Mouse (Mus musculus) MEL (cell line): Measurements from ENCODE around the gene Cox7a2. TPM values are rescaled to one million over a fixed set of nuclear protein-coding genes. Genes with fewer than 3 reads are reported as not detected.

Source experiments
- DNase-seq: peaks from one replicate; pipeline ENCODE4 v3.0.0; 2011; ENCODE audit warnings: low read depth, low spot score
- H3K27ac ChIP-seq: 2 replicates; pipeline ENCODE4 v1.5.1; 2012; ENCODE audit warnings: low read depth, mild to moderate bottlenecking, control low read depth, low read length, moderate library complexity; ENCODE audit not compliant: control insufficient read depth
- H3K27me3 ChIP-seq, 2 experiments: fragments of 150-350 bp in 1 of 2; sonication (generic) in 1 of 2; 2 replicates each; pipeline ENCODE4 v1.6.1; 2012; ENCODE audit warnings: low read length in 2 of 2, mild to moderate bottlenecking in 2 of 2, improper control_type of control experiment in 1 of 2, moderate library complexity in 1 of 2; ENCODE audit not compliant: insufficient read depth in 2 of 2, control insufficient read depth in 1 of 2
- H3K36me3 ChIP-seq, 2 experiments: 2 replicates each; pipeline ENCODE4 v1.6.1; 2012 to 2014; ENCODE audit warnings: low read length in 2 of 2, improper control_type of control experiment in 1 of 2, inconsistent platforms in 1 of 2, mild to moderate bottlenecking in 1 of 2; ENCODE audit not compliant: insufficient read depth in 2 of 2, control insufficient read depth in 1 of 2
- H3K4me1 ChIP-seq, 2 experiments: fragments of 150-350 bp in 1 of 2; sonication (generic) in 1 of 2; 2 replicates each; pipeline ENCODE4 v1.6.1; 2012; ENCODE audit warnings: low read length in 2 of 2, improper control_type of control experiment in 1 of 2, mild to moderate bottlenecking in 1 of 2; ENCODE audit not compliant: insufficient read depth in 2 of 2, control insufficient read depth in 1 of 2
- H3K4me3 ChIP-seq, 2 experiments: fragments of 150-350 bp in 1 of 2; sonication (generic) in 1 of 2; 2 replicates each; pipeline ENCODE4 v1.5.1; 2012; ENCODE audit warnings: low read depth in 2 of 2, low read length in 2 of 2, mild to moderate bottlenecking in 2 of 2, moderate library complexity in 2 of 2, control low read depth in 1 of 2, improper control_type of control experiment in 1 of 2; ENCODE audit not compliant: control insufficient read depth in 1 of 2, insufficient read depth in 1 of 2
- H3K79me2 ChIP-seq: 2 replicates; pipeline ENCODE4 v1.6.1; 2012; ENCODE audit warnings: mild to moderate bottlenecking, low read length, moderate library complexity; ENCODE audit not compliant: control insufficient read depth, poor library complexity, insufficient read depth
- H3K9ac ChIP-seq: 2 replicates; pipeline ENCODE4 v1.6.1; 2012; ENCODE audit warnings: low read depth, mild to moderate bottlenecking, control low read depth, low read length, moderate library complexity; ENCODE audit not compliant: control insufficient read depth, poor library complexity, severe bottlenecking
- H3K9me3 ChIP-seq: fragments of 150-350 bp; sonication (generic); replicated peaks from 2 replicates; pipeline ENCODE4 v1.6.1; 2012; ENCODE audit warnings: mild to moderate bottlenecking, low read length, improper control_type of control experiment, moderate library complexity; ENCODE audit not compliant: insufficient read depth
- CHD1 ChIP-seq: IDR thresholded peaks from 2 replicates; pipeline ENCODE4 v1.6.1; 2012; ENCODE audit warnings: low read depth, mild to moderate bottlenecking, inconsistent platforms, low read length, improper control_type of control experiment
- E2F4 ChIP-seq: IDR thresholded peaks from 2 replicates; pipeline ENCODE4 v1.6.1; 2011; ENCODE audit warnings: low read depth, low read length, improper control_type of control experiment, borderline replicate concordance
- ELF1 ChIP-seq: IDR thresholded peaks from 2 replicates; pipeline ENCODE4 v1.6.1; 2014; ENCODE audit warnings: low read depth, mild to moderate bottlenecking, inconsistent platforms, low read length, improper control_type of control experiment, moderate library complexity
- ETS1 ChIP-seq: IDR thresholded peaks from 2 replicates; pipeline ENCODE4 v1.6.1; 2012; ENCODE audit warnings: low read depth, mild to moderate bottlenecking, inconsistent platforms, low read length, improper control_type of control experiment, moderate library complexity
- GABPA ChIP-seq: IDR thresholded peaks from 2 replicates; pipeline ENCODE4 v1.6.1; 2012; ENCODE audit warnings: low read depth, mild to moderate bottlenecking, inconsistent platforms, low read length, improper control_type of control experiment, moderate library complexity
- HCFC1 ChIP-seq: IDR thresholded peaks from 2 replicates; pipeline ENCODE4 v1.6.1; 2012; ENCODE audit warnings: low read depth, mild to moderate bottlenecking, inconsistent platforms, low read length, improper control_type of control experiment, moderate library complexity
- KAT2A ChIP-seq: conservative IDR thresholded peaks from 2 replicates; pipeline ENCODE4 v1.6.1; 2012; ENCODE audit warnings: low read depth, low read length, improper control_type of control experiment, inconsistent platforms
- MAX ChIP-seq: IDR thresholded peaks from 2 replicates; pipeline ENCODE4 v1.6.1; 2011; ENCODE audit warnings: low read length, improper control_type of control experiment
- MAZ ChIP-seq: IDR thresholded peaks from 2 replicates; pipeline ENCODE4 v1.6.1; 2012; ENCODE audit warnings: low read depth, mild to moderate bottlenecking, inconsistent platforms, low read length, improper control_type of control experiment
- MEF2A ChIP-seq: IDR thresholded peaks from 2 replicates; pipeline ENCODE4 v1.6.1; 2014; ENCODE audit warnings: low read depth, mild to moderate bottlenecking, inconsistent platforms, low read length, improper control_type of control experiment; ENCODE audit not compliant: poor library complexity, insufficient replicate concordance, severe bottlenecking; ENCODE audit errors: extremely low read depth
- MXI1 ChIP-seq: IDR thresholded peaks from 2 replicates; pipeline ENCODE4 v1.6.1; 2011; ENCODE audit warnings: mild to moderate bottlenecking, low read depth, low read length, improper control_type of control experiment
- MYB ChIP-seq: IDR thresholded peaks from 2 replicates; pipeline ENCODE4 v1.6.1; 2011; ENCODE audit warnings: mild to moderate bottlenecking, low read depth, low read length, improper control_type of control experiment
- MYC ChIP-seq: IDR thresholded peaks from 2 replicates; pipeline ENCODE4 v1.6.1; 2011; ENCODE audit warnings: low read depth, mild to moderate bottlenecking, low read length, improper control_type of control experiment, moderate library complexity
- NELFE ChIP-seq: IDR thresholded peaks from 2 replicates; pipeline ENCODE4 v1.6.1; 2011; ENCODE audit warnings: low read depth, low read length, improper control_type of control experiment
- NRF1 ChIP-seq: IDR thresholded peaks from 2 replicates; pipeline ENCODE4 v1.6.1; 2014; ENCODE audit warnings: low read depth, mild to moderate bottlenecking, inconsistent platforms, low read length, improper control_type of control experiment, moderate library complexity; ENCODE audit not compliant: poor library complexity, insufficient read depth, severe bottlenecking
- POLR2A ChIP-seq, 2 experiments: IDR thresholded peaks; 2 replicates each; pipeline ENCODE4 v1.6.1; 2011 to 2012; ENCODE audit warnings: low read length in 2 of 2, mild to moderate bottlenecking in 2 of 2, control low read depth in 1 of 2, improper control_type of control experiment in 1 of 2, low read depth in 1 of 2, moderate library complexity in 1 of 2; ENCODE audit not compliant: control insufficient read depth in 1 of 2, insufficient read depth in 1 of 2, poor library complexity in 1 of 2
- POLR2AphosphoS2 ChIP-seq: IDR thresholded peaks from 2 replicates; pipeline ENCODE4 v1.6.1; 2011; ENCODE audit warnings: low read length, improper control_type of control experiment
- POLR2AphosphoS5 ChIP-seq: IDR thresholded peaks from 2 replicates; pipeline ENCODE4 v1.6.1; 2012; ENCODE audit warnings: low read depth, borderline replicate concordance, mild to moderate bottlenecking, inconsistent platforms, low read length, moderate library complexity, mixed read lengths
- RCOR1 ChIP-seq: IDR thresholded peaks from 2 replicates; pipeline ENCODE4 v1.6.1; 2012; ENCODE audit warnings: low read depth, mild to moderate bottlenecking, inconsistent platforms, low read length, improper control_type of control experiment
- SIN3A ChIP-seq: IDR thresholded peaks from 2 replicates; pipeline ENCODE4 v1.6.1; 2012; ENCODE audit warnings: low read length, improper control_type of control experiment, inconsistent platforms
- TBP ChIP-seq: IDR thresholded peaks from 2 replicates; pipeline ENCODE4 v1.8.0; 2011; ENCODE audit warnings: low read depth, low read length, improper control_type of control experiment
- TCF12 ChIP-seq: IDR thresholded peaks from 2 replicates; pipeline ENCODE4 v1.6.1; 2014; ENCODE audit warnings: low read depth, mild to moderate bottlenecking, inconsistent platforms, low read length, improper control_type of control experiment, moderate library complexity
- USF1 ChIP-seq: IDR thresholded peaks from 2 replicates; pipeline ENCODE4 v1.6.1; 2014; ENCODE audit warnings: low read depth, mild to moderate bottlenecking, inconsistent platforms, low read length, improper control_type of control experiment, moderate library complexity
- ZKSCAN1 ChIP-seq: IDR thresholded peaks from 2 replicates; pipeline ENCODE4 v1.6.1; 2012; ENCODE audit warnings: low read depth, mild to moderate bottlenecking, inconsistent platforms, low read length, improper control_type of control experiment, moderate library complexity
- ZMIZ1 ChIP-seq: IDR thresholded peaks from 2 replicates; pipeline ENCODE4 v1.6.1; 2012; ENCODE audit warnings: low read depth, mild to moderate bottlenecking, inconsistent platforms, low read length, improper control_type of control experiment, moderate library complexity
- polyA plus RNA-seq, 2 experiments: library from polyadenylated mRNA; stranded (reverse) in 1 of 2; unstranded in 1 of 2; fragments of >175 nt in 1 of 2; fragments of >200 nt in 1 of 2; gene quantifications; 2 replicates each; pipeline versions ENCODE4 v1.2.1 to v1.2.4; 2012; ENCODE audit warnings: low replicate concordance in 2 of 2, low read depth in 1 of 2; ENCODE audit not compliant: insufficient read length in 2 of 2, insufficient read depth in 1 of 2, missing spikeins in 1 of 2
- total RNA-seq: library from RNA; depleted of rRNA; stranded (reverse); fragments of 300-350 nt; gene quantifications from 2 replicates; pipeline ENCODE4 v1.2.3, GENCODE M21; 2012; rRNA removed

The Cox7a2 gene
- total RNA-seq: 393 and 439 TPM in 2 replicates
- polyA plus RNA-seq: 100 to 1,000 TPM in 1 of 2 experiments, not detected in 1; 381 TPM

DNA sequence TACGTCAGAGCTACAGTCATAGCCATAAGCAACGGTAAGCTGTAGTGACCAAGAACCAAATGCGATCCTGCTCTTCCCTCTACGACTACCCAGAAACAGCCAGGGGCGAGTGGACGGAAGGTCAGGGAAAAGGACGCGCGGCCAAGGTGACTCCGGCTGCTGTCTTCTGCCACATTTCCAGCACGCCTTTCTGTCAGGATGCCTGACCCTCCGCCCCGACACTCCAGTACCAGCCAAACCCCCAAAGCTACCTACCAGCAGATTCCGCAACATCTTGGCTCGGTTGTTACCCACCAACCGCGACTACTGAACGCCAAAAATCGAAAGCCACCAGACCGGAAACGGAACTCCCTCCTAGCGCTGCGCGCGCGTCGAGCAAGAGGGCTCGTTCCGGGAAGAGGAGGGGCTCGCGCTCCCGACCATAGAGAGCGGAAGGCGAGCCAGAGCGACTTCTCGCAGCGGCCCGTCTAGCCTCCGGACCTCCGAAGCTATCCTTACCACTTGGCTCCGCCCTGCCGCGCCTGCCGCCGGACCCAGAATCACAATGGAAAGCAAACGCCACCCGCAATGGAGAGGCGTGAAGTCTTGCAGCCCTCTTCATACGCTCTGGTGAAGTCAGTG lies at the start of gene Cox7a2:
TSS of gene Cox7a2 (minus strand) at position 494 of the 621 bp plus-strand sequence.
- H3K27me3 ChIP-seq: no peaks in the 10 kb centered on the region
- peaks cover 9 to 10% of the 10 kb centered on the region in 2 experiments for H3K36me3 ChIP-seq
- peak; percentile 98 for DNase-seq
- TF ChIP-seq E2F4: 0 out of 2 replicates have a peak, but pooled peaks have one; percentile 30
- TF ChIP-seq MEF2A: 0 out of 2 replicates have a peak, but pooled peaks have one; percentile 28
- TF ChIP-seq TCF12: peak; percentile 80
- peak; percentile 92 for TF ChIP-seq ZMIZ1
- no peak for TF ChIP-seq MYB
- TF ChIP-seq MYC: peak; percentile 61
- TF ChIP-seq POLR2AphosphoS2: peak; percentile 71
- no peak for TF ChIP-seq ZKSCAN1
- TF ChIP-seq POLR2AphosphoS5: no peak
- TF ChIP-seq HCFC1: peak; percentile 98
- peak; percentile 86 for TF ChIP-seq NELFE
- TF ChIP-seq MAZ: peak; percentile 86
- TF ChIP-seq SIN3A: peak; percentile 88
- peak; percentile 91 for TF ChIP-seq TBP
- peak; percentile 77 for TF ChIP-seq NRF1
- TF ChIP-seq KAT2A: peak; percentile 83
- peak; percentile 51; the same call in 1 of the 2 replicates for TF ChIP-seq MAX
- peak; percentile 79 to 94; a peak in 3 of 4 replicates for TF ChIP-seq POLR2A (IDR thresholded peaks at IDR 0.05; ENCODE audit: control insufficient read depth in 1 of 2, insufficient read depth in 1 of 2, low read depth in 1 of 2, low read length in 2 of 2, poor library complexity in 1 of 2)
- no peak for TF ChIP-seq RCOR1
- TF ChIP-seq GABPA: peak; percentile 85; the same call in 1 of the 2 replicates
- TF ChIP-seq USF1: peak; percentile 20; the same call in 1 of the 2 replicates
- TF ChIP-seq ELF1: peak; percentile 90
- TF ChIP-seq CHD1: no peak
- peak; percentile 86 for TF ChIP-seq MXI1
- TF ChIP-seq ETS1: peak; percentile 41; the same call in 1 of the 2 replicates
- H3K4me3 ChIP-seq: peak within 1 kb of the TSS; percentile 76 to 80
- H3K9ac ChIP-seq: peak within 1 kb of the TSS; percentile 73
- peaks cover 3 to 5% of the 10 kb centered on the region in 2 experiments; a peak in 2 of 4 replicates for H3K4me1 ChIP-seq
- peaks cover 12% of the 10 kb centered on the region for H3K79me2 ChIP-seq
- H3K27ac ChIP-seq: peak within 1 kb of the TSS; percentile 73
- H3K9me3 ChIP-seq: no peaks in the 10 kb centered on the region
